Mouse (Mus musculus): ENCODE measurements around the gene Pibf1. TPM values are rescaled to one million over a fixed set of nuclear protein-coding genes. Genes with fewer than 3 reads are reported as not detected.

The Pibf1 gene
- polyA plus RNA-seq, 1 experiment from 2014 or later = 15.5 TPM

- H3K4me3 ChIP-seq (ENCODE audit: inconsistent target) = no peak overlapping the region
- H3K27ac ChIP-seq = no peak overlapping the region
- H3K36me3 ChIP-seq (ENCODE audit: inconsistent target) = no peaks in the 10 kb centered on the region
- WGBS (ENCODE audit: missing documents) = 98% methylated on average over 12 of the region's 12 CpGs
- H3K79me2 ChIP-seq (ENCODE audit: inconsistent target) = no peaks in the 10 kb centered on the region
Measured at GRCm38 (mm10) chr14:99262026-99262425, 162.8 kb downstream of the Pibf1 start.

- H3K36me3 ChIP-seq (ENCODE audit: inconsistent target) = no peaks in the 10 kb centered on the region
- no peak overlapping the region for H3K4me3 ChIP-seq (ENCODE audit: inconsistent target)
- no peak overlapping the region for H3K27ac ChIP-seq
- no peaks in the 10 kb centered on the region for H3K79me2 ChIP-seq (ENCODE audit: inconsistent target)
- 79% methylated on average over 6 of the region's 6 CpGs for WGBS (ENCODE audit: missing documents)
Measured at GRCm38 (mm10) chr14:99263816-99264215, 164.6 kb downstream of the Pibf1 start.

- no peak overlapping the region for H3K27ac ChIP-seq
- H3K36me3 ChIP-seq (ENCODE audit: inconsistent target) = no peaks in the 10 kb centered on the region
- no peak overlapping the region for H3K4me3 ChIP-seq (ENCODE audit: inconsistent target)
- WGBS (ENCODE audit: missing documents) = 9% methylated on average over 14 of the region's 14 CpGs
- H3K79me2 ChIP-seq (ENCODE audit: inconsistent target) = no peaks in the 10 kb centered on the region
Measured at GRCm38 (mm10) chr14:99265791-99266190, 166.6 kb downstream of the Pibf1 start.

GRCm38 (mm10) chr14:99266749-99267148 lies 167.5 kb downstream of the Pibf1 start:
- 94% methylated on average over 4 of the region's 5 CpGs for WGBS (ENCODE audit: missing documents)
- Histone ChIP-seq H3K4me3 (ENCODE audit: inconsistent target) (no peak overlapping the region), H3K27ac (no peak overlapping the region), H3K36me3 (ENCODE audit: inconsistent target) (no peaks in the 10 kb centered on the region), H3K79me2 (ENCODE audit: inconsistent target) (no peaks in the 10 kb centered on the region)

- 57% methylated on average over 2 of the region's 2 CpGs for whole genome bisulfite sequencing (ENCODE audit: missing documents)
- no peaks in the 10 kb centered on the region for H3K79me2 ChIP-seq (ENCODE audit: inconsistent target)
- H3K4me3 ChIP-seq (ENCODE audit: inconsistent target) = no peak overlapping the region
Measured at GRCm38 (mm10) chr14:99274056-99274455, 174.8 kb downstream of the Pibf1 start.

GRCm38 (mm10) chr14:99275827-99276226 lies 176.6 kb downstream of the Pibf1 start:
- H3K79me2 ChIP-seq (ENCODE audit: inconsistent target) = no peaks in the 10 kb centered on the region
- 26% methylated on average over 4 of the region's 4 CpGs for WGBS (ENCODE audit: missing documents)

More at GRCm38 (mm10) chr14:99274056-99274455, 174.8 kb downstream of the Pibf1 start:
- Histone ChIP-seq H3K36me3 (ENCODE audit: inconsistent target) (no peaks in the 10 kb centered on the region), H3K27ac (no peak overlapping the region)

GRCm38 (mm10) chr14:99278312-99278711 lies 179.1 kb downstream of the Pibf1 start:
- Histone ChIP-seq H3K27ac (no peak overlapping the region), H3K79me2 (ENCODE audit: inconsistent target) (no peaks in the 10 kb centered on the region), H3K36me3 (ENCODE audit: inconsistent target) (no peaks in the 10 kb centered on the region), H3K4me3 (ENCODE audit: inconsistent target) (no peak overlapping the region)
- 74% methylated on average over 9 of the region's 9 CpGs for WGBS (ENCODE audit: missing documents)

More at GRCm38 (mm10) chr14:99275827-99276226, 176.6 kb downstream of the Pibf1 start:
- H3K4me3 ChIP-seq (ENCODE audit: inconsistent target) = no peak overlapping the region
- no peak overlapping the region for H3K27ac ChIP-seq
- no peaks in the 10 kb centered on the region for H3K36me3 ChIP-seq (ENCODE audit: inconsistent target)

GRCm38 (mm10) chr14:99278763-99279486 lies 179.7 kb downstream of the Pibf1 start:
- WGBS (ENCODE audit: missing documents) = 56% methylated on average over 12 of the region's 12 CpGs
- H3K27ac ChIP-seq = no peak overlapping the region
- no peaks in the 10 kb centered on the region for H3K36me3 ChIP-seq (ENCODE audit: inconsistent target)
- H3K79me2 ChIP-seq (ENCODE audit: inconsistent target) = no peaks in the 10 kb centered on the region
- H3K4me3 ChIP-seq (ENCODE audit: inconsistent target) = no peak overlapping the region

- WGBS (ENCODE audit: missing documents) = 86% methylated on average over 5 of the region's 5 CpGs
- no peaks in the 10 kb centered on the region for H3K36me3 ChIP-seq (ENCODE audit: inconsistent target)
Measured at GRCm38 (mm10) chr14:99280399-99280798, 181.2 kb downstream of the Pibf1 start.

GRCm38 (mm10) chr14:99280825-99281433 lies 181.7 kb downstream of the Pibf1 start:
- Histone ChIP-seq H3K4me3 (ENCODE audit: inconsistent target) (no peak overlapping the region), H3K36me3 (ENCODE audit: inconsistent target) (no peaks in the 10 kb centered on the region), H3K27ac (no peak overlapping the region), H3K79me2 (ENCODE audit: inconsistent target) (no peaks in the 10 kb centered on the region)
- 45% methylated on average over 5 of the region's 5 CpGs for WGBS (ENCODE audit: missing documents)

More at GRCm38 (mm10) chr14:99280399-99280798, 181.2 kb downstream of the Pibf1 start:
- H3K79me2 ChIP-seq (ENCODE audit: inconsistent target) = no peaks in the 10 kb centered on the region
- no peak overlapping the region for H3K27ac ChIP-seq
- H3K4me3 ChIP-seq (ENCODE audit: inconsistent target) = no peak overlapping the region

GRCm38 (mm10) chr14:99285486-99285885 lies 186.3 kb downstream of the Pibf1 start:
- Histone ChIP-seq H3K27ac (no peak overlapping the region), H3K79me2 (ENCODE audit: inconsistent target) (no peaks in the 10 kb centered on the region), H3K36me3 (ENCODE audit: inconsistent target) (no peaks in the 10 kb centered on the region), H3K4me3 (ENCODE audit: inconsistent target) (no peak overlapping the region)
- WGBS (ENCODE audit: missing documents) = 89% methylated on average over 1 of the region's 4 CpGs

- Histone ChIP-seq H3K27ac (no peak overlapping the region), H3K79me2 (ENCODE audit: inconsistent target) (no peaks in the 10 kb centered on the region), H3K4me3 (ENCODE audit: inconsistent target) (no peak overlapping the region), H3K36me3 (ENCODE audit: inconsistent target) (no peaks in the 10 kb centered on the region)
- 91% methylated on average over 4 of the region's 5 CpGs for WGBS (ENCODE audit: missing documents)
Measured at GRCm38 (mm10) chr14:99292176-99292575, 193.0 kb downstream of the Pibf1 start.

- WGBS (ENCODE audit: missing documents) = 96% methylated on average over 8 of the region's 8 CpGs
Measured at GRCm38 (mm10) chr14:99294424-99294823, 195.2 kb downstream of the Pibf1 start.

GRCm38 (mm10) chr14:99295606-99296341 lies 196.6 kb downstream of the Pibf1 start:
- no peak overlapping the region for H3K27ac ChIP-seq
- no peaks in the 10 kb centered on the region for H3K36me3 ChIP-seq (ENCODE audit: inconsistent target)
- no peaks in the 10 kb centered on the region for H3K79me2 ChIP-seq (ENCODE audit: inconsistent target)
- H3K4me3 ChIP-seq (ENCODE audit: inconsistent target) = no peak overlapping the region
- WGBS (ENCODE audit: missing documents) = 92% methylated on average over 14 of the region's 15 CpGs

More at GRCm38 (mm10) chr14:99294424-99294823, 195.2 kb downstream of the Pibf1 start:
- H3K4me3 ChIP-seq (ENCODE audit: inconsistent target) = no peak overlapping the region
- H3K79me2 ChIP-seq (ENCODE audit: inconsistent target) = no peaks in the 10 kb centered on the region
- H3K27ac ChIP-seq = no peak overlapping the region
- no peaks in the 10 kb centered on the region for H3K36me3 ChIP-seq (ENCODE audit: inconsistent target)

All from macrophage (primary cell).